Mouse (Mus musculus) CD8-positive naive resting alpha-beta T cell, adult 2 months (primary cell): Measurements from ENCODE around the gene Acad12.
"Not testable (repeated sequence)": the region's sequence is repeated elsewhere in the genome, so short reads cannot be mapped to it uniquely, and the experiment has no call there.

Source experiments
- DNase-seq, 2 experiments: peaks; one replicate each; pipeline ENCODE4 v3.0.0; 2022; ENCODE audit warnings: low read depth in 2 of 2, low spot score in 2 of 2

The Acad12 gene

DNA sequence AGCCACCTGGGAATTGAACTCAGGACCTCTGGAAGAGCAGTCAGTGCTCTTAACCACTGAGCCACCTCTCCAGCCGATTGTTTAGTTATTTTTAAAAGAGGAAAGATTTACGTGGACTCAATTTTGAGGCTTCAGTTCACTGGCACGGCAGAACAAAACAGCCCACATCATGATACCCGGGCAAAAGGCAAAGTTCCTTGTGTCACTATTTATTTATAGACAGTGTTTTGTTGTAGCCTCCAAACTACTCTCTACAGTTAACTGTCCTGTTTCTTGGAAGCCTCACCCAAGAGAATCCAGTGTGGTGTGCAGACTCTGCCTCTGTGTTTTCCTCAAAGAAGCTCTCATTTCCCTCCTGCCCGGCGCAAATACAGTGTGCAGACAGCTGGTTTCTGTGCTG lies 6.7 kb downstream of the Acad12 start:
- DNase-seq = no peak

GRCm38 (mm10) chr5:121609556-121610135 lies 9.1 kb downstream of the Acad12 start:
- DNase-seq = not testable (repeated sequence)

DNA sequence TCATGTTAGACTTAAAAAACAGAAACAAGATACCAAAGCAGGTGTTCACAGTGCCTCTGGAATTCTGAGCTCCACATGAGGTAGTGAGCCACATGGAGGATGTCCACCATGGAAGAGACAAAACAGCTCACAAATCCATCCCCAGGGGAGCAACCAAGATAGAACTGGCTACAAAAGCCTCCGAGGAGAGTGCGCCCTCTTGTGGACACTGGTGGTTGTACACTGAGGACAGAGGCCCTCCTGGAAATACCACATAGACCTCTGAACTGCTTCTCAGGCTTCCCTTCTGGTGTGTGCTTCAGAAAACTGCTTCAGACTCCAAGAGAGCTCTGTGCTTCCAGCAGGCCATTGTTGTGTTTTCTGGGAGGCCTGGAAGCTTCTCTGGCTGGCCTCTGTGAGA lies 12.6 kb downstream of the Acad12 start:
- peak; percentile 75 to 81 for DNase-seq

GRCm38 (mm10) chr5:121603815-121604214 lies 14.9 kb downstream of the Acad12 start:
- not testable (repeated sequence) for DNase-seq

- peak; percentile 74 to 80 for DNase-seq
Measured at GRCm38 (mm10) chr5:121601547-121602299, 17.0 kb downstream of the Acad12 start.

GRCm38 (mm10) chr5:121598871-121599610 lies 19.7 kb downstream of the Acad12 start:
- no peak for DNase-seq

- no peak for DNase-seq
Measured at GRCm38 (mm10) chr5:121597991-121598537, 20.7 kb downstream of the Acad12 start.

DNA sequence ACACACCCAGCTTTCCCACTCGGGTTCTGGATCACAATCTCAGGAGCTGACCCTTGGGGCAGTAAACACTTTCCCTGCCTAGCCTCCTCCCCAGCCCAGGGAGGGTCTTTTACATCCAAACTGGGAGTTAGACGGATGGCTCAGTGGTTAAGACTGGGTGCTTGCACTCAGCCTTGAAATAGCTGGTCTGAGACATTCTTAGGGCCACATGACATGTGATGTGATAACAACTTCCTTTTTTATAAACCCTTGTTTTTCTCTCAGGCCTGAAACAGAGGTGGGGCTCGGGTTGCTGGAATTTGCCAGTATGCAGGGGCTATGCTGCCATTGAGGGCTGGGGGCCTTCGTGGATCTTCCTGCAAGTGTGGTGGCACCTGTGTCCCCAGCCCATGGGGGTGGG lies 21.4 kb downstream of the Acad12 start:
- DNase-seq = no peak

- DNase-seq = no peak
Measured at GRCm38 (mm10) chr5:121596226-121596625, 22.5 kb downstream of the Acad12 start.

DNA sequence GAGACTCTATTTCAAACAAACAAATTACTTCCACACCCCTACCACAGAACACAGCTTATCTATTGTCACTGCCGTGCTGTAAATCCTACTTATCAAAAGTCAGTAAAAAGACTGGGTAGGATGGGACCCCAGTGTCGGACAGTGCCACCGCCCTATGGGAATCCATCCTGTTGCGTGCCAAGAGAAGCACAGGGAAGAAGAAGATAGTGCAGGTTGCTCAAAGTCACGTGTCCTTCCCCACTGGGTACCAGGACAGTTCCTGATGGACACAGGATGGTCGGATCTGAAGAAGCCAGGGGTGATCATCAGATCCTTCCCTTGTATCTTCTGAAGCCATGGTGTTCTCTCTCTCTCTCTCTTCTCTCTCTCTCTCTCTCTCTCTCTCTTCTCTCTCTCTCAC lies 23.0 kb downstream of the Acad12 start:
- DNase-seq = no peak

- no peak for DNase-seq
Measured at GRCm38 (mm10) chr5:121594714-121595313, 23.9 kb downstream of the Acad12 start.

DNA sequence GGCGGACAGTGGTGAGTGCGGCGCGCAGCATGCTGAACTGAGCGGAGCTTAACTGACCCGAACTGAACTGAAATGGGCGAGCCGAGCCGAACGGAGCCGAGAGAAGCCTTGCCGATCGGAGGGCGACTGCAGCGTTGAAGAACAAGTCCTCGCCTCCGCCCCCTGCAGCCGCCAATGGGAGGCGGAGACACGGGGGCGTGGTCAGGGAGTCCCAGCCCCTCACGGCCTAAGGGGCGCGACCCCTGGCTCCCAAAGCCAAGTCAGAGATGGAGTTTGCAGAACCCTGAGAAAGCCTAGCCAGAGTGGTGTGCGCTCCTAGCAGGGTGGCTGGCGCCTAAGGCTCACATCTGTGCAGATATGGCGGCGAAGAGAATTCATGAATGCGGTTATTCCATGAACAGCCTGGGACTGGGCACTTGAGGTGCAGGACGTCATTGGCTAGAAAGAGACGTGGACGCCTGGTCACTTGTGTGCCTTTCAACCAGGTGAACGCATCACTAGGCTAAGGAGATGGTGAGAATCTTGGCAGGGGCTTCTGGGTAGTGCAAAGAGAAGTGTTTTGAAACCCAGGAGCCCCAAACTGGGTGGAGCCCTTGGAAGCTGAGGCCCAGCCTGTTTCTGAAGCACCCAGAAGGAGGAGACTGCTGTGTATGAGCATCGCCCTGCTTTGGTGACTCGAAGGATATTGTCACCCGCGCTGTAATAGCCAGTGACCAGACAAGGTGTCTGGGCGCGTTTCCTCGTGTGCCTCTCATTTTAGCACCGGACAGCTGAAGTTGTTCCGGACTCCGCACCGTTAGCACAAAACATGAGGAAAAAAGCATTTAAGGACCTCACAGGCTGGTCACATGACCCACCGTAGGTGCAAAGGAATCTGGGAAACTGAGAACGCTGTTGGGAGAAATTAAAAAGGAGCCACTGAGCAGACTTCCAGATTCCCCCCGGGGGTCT lies 25.0 kb downstream of the Acad12 start, which contains the start of gene Aldh2:
Gene Aldh2 (minus strand): TSS at position 374 of the 951 bp plus-strand sequence.
- DNase-seq = peak; percentile 50 to 56

GRCm38 (mm10) chr5:121592816-121593407 lies 25.8 kb downstream of the Acad12 start:
- no peak for DNase-seq

DNA sequence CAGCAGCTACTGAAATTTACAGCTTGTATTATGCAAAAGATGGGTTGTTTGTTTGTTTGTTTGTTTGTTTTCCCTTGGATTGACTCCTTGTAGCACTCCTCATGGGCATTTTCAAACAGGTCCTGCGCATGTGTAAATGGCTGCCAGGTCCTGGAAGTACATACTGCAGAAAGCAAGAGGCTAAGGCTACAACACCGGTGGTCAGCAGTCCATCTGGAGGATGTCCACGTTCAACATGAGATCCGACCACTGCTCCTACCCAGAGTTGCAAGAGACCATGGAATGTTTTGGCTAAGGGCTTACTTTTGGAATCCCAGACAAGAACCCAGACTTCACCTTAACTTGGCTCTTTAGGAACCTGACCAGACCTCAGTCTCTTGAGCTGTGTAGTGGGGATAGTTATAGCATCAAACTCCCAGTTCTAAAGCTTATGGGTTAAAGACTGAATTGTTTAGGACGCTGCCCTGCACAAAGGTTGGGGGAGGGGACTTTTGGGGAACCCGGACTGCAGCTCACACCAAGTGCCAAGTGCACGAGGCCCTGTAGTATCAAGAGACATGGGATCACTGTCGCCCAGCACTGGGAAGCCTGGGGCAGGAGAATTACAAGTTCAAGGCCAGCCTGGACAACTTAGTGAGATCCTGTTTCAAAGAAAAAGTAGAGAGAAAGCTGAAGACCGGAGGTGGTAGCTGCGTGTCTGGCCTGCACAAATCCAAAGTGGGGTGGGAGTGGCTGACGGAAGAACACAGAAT lies 26.5 kb downstream of the Acad12 start:
- DNase-seq = no peak

GRCm38 (mm10) chr5:121591417-121592063 lies 27.2 kb downstream of the Acad12 start:
- DNase-seq = no peak

DNA sequence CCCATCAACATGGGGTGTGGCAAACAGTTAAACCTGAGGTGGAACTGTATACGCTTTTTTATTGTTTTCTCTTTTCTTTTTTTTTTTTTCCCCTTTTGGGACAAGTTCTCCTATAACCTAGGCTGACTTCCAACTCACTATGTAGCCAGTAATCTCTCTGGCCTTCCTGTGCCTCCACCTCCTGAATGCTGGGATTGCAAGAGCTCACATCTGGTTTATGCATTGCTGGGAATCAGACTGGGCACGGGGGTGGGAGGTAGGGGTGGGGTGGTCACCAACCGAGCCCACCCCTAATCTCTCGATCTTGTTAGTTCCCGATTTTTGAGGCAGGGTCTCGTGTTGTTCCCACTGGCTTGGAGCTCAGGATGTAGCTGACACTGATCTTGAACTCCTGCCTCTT lies 28.8 kb downstream of the Acad12 start:
- no peak for DNase-seq

GRCm38 (mm10) chr5:121586400-121587039 lies 32.2 kb downstream of the Acad12 start:
- no peak for DNase-seq

DNA sequence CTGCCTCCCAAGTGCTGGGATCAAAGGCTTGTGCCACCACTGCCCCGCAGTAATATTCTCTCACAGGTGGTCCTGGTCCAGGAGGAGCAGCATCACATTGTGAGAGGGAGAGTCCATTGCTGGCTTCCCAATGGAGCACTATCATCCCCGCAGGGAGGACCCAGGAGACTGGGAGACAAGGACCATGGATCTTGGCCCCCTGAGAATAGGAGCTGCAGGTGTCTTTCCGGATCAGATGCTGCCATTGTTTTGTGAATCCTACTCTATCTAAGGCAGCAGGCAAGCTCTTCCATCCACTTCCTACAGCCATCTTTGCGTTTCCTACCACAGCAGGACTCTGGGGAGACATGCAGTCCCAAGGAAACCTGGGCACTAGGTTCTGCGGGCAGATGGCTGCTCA lies 33.0 kb downstream of the Acad12 start:
- DNase-seq = no peak
